ENCODE assay signal across 8 mouse cellular contexts in the genomic region with DNA sequence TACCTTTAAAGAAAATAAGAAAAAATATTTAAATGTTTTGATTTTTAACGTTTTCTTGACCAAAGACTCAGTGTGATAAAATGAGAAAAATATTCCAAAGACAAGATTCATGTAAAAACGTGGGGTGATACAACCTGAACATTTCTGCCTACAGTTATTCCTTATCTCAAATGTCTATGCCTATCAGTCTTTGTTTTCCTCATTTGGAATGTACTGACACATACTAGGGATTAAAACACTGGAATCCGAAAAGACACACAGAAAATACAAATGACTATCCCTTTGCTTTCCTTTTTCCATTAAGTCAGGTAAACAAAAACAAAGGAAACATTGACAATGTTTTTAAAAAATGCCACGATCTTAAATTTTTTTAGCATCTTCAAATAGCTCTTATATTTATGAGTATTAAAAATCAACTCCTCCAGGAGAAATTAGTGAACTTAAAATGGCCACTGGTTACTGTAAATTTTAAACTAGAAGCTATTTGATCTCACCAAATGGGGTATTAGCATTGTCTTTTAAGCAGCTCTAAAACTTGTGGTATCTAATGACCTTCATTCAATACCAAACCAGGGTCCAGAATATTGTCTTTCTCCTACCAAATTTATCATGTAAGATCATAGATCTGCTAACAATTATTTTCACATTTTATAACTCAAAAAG. TPM values are rescaled to one million over a fixed set of nuclear protein-coding genes. Genes with fewer than 3 reads are reported as not detected.
A peak's percentile ranks its signal among the peaks of the same experiment; 100 is the strongest.
DNase-seq lines count a peak whose midpoint lies in the region; ATAC-seq lines count a peak whose summit lies in the region.
"Had no signal": no experiment of that assay in that cellular context is flagged by ENCODE, and none has a peak within 500 bp of the region (broad histone marks: within the 10 kb centered on the region; RNA-seq: fewer than 3 reads in every experiment).

No protein-coding gene starts in this region.

- 2% methylated on average over 4 of the region's 4 CpGs for WGBS in lung, embryonic 16.5 days
- WGBS in forebrain, embryonic 10.5 days, result 39% methylated on average over 4 of the region's 4 CpGs
- 15% methylated on average over 4 of the region's 4 CpGs for WGBS in limb, embryonic 13.5 days
- WGBS in stomach, embryonic 16.5 days, result under 1% methylated on average over 4 of the region's 4 CpGs

- peaks cover 11% of the 10 kb centered on the region for H3K4me1 ChIP-seq in lung, embryonic 16.5 days (replicated peaks; ENCODE audit: control insufficient read depth, insufficient read depth, low read length)
- H3K4me1 ChIP-seq in forebrain, embryonic 10.5 days, result peaks cover 39% of the 10 kb centered on the region
- H3K4me1 ChIP-seq in limb, embryonic 13.5 days, result peaks cover 23% of the 10 kb centered on the region
- peaks cover 18% of the 10 kb centered on the region for H3K4me1 ChIP-seq in stomach, embryonic 16.5 days (ENCODE audit: control insufficient read depth, insufficient read depth, low read length)

- no peaks in the 10 kb centered on the region for H3K9me3 ChIP-seq in lung, embryonic 16.5 days (ENCODE audit: control insufficient read depth, low read length)
- H3K9me3 ChIP-seq in forebrain, embryonic 10.5 days, result no peaks in the 10 kb centered on the region
- H3K9me3 ChIP-seq in limb, embryonic 13.5 days, result no peaks in the 10 kb centered on the region
- H3K9me3 ChIP-seq in stomach, embryonic 16.5 days (replicated peaks; ENCODE audit: control insufficient read depth, low read length), result no peaks in the 10 kb centered on the region

- H3K4me2 ChIP-seq in lung, embryonic 16.5 days (ENCODE audit: low read depth, low read length), result peak overlapping the region; percentile 41; the same call in 1 of the 2 replicates
- peak overlapping the region; percentile 57 for H3K4me2 ChIP-seq in limb, embryonic 13.5 days (replicated peaks)
- H3K4me2 ChIP-seq in stomach, embryonic 16.5 days (ENCODE audit: low read depth, low read length), result peak overlapping the region; percentile 48

- DNase-seq in lung, postnatal 25 days (ENCODE audit: low spot score), result no peak
- no peak for DNase-seq in forebrain, embryonic 10.5 days (ENCODE audit: extremely low spot score, low spot score)
- DNase-seq in layer of hippocampus, postnatal 14 days (ENCODE audit: low spot score in 2 of 2), result no peak
- no peak for DNase-seq in cerebellum, postnatal 25 days
- DNase-seq: adrenal gland, postnatal 25 days had no signal

- H3K9ac ChIP-seq in lung, embryonic 16.5 days (ENCODE audit: low read length), result no peak overlapping the region
- H3K9ac ChIP-seq in limb, embryonic 13.5 days, result peak overlapping the region; percentile 100
- H3K9ac ChIP-seq in stomach, embryonic 16.5 days (ENCODE audit: low read length), result no peak overlapping the region

- no peaks in the 10 kb centered on the region for H3K27me3 ChIP-seq in lung, embryonic 16.5 days (ENCODE audit: control insufficient read depth, insufficient read depth, low read depth, low read length)
- no peaks in the 10 kb centered on the region for H3K27me3 ChIP-seq in forebrain, embryonic 10.5 days (ENCODE audit: poor library complexity, severe bottlenecking)
- H3K27me3 ChIP-seq in limb, embryonic 13.5 days, result no peaks in the 10 kb centered on the region
- H3K27me3 ChIP-seq in stomach, embryonic 16.5 days (ENCODE audit: control insufficient read depth, insufficient read depth, low read length), result no peaks in the 10 kb centered on the region

- H3K27ac ChIP-seq in lung, embryonic 16.5 days (ENCODE audit: low read length), result no peak overlapping the region
- peak overlapping the region; percentile 98 for H3K27ac ChIP-seq in forebrain, embryonic 10.5 days
- no peak overlapping the region for H3K27ac ChIP-seq in limb, embryonic 13.5 days
- H3K27ac ChIP-seq in stomach, embryonic 16.5 days (ENCODE audit: low read length), result no peak overlapping the region

- ATAC-seq in lung, embryonic 16.5 days (ENCODE audit: low read depth), result no peak
- no peak for ATAC-seq in limb, embryonic 13.5 days (ENCODE audit: low FRiP score, low read depth)
- no peak for ATAC-seq in stomach, embryonic 16.5 days (ENCODE audit: insufficient read depth, low FRiP score)

- H3K36me3 ChIP-seq in lung, embryonic 16.5 days (ENCODE audit: control insufficient read depth, insufficient read depth, low read length), result no peaks in the 10 kb centered on the region
- peaks cover 44% of the 10 kb centered on the region for H3K36me3 ChIP-seq in forebrain, embryonic 10.5 days (replicated peaks)
- peaks cover 3% of the 10 kb centered on the region; the same call in 1 of the 2 replicates for H3K36me3 ChIP-seq in limb, embryonic 13.5 days
- no peaks in the 10 kb centered on the region for H3K36me3 ChIP-seq in stomach, embryonic 16.5 days (ENCODE audit: control insufficient read depth, insufficient read depth, low read length)

- peak overlapping the region; percentile 21; the same call in 1 of the 2 replicates for H3K4me3 ChIP-seq in lung, embryonic 16.5 days (ENCODE audit: low read length)
- peak overlapping the region; percentile 99 for H3K4me3 ChIP-seq in forebrain, embryonic 10.5 days
- H3K4me3 ChIP-seq in limb, embryonic 13.5 days, result peak overlapping the region; percentile 100
- H3K4me3 ChIP-seq in stomach, embryonic 16.5 days (replicated peaks; ENCODE audit: low read length), result peak overlapping the region; percentile 87

RNA-seq across cellular contexts. Expression of gene Chd2, which starts 14.4 kb away (rescaled TPM):
- polyA plus RNA-seq in lung, embryonic 16.5 days (2015; fragmentation: Nextera tagmentation; extraction: Ambion mirVana), result 53.7 and 58.9 TPM in 2 replicates
- polyA plus RNA-seq in forebrain, embryonic 10.5 days (2016; fragmentation: Nextera tagmentation; extraction: Ambion mirVana), result 45.1 and 45.7 TPM in 2 replicates
- polyA plus RNA-seq in limb, embryonic 13.5 days (2015; fragmentation: Nextera tagmentation; extraction: Ambion mirVana), result 62.5 and 66.3 TPM in 2 replicates
- 35.8 and 44.5 TPM in 2 replicates for polyA plus RNA-seq in stomach, embryonic 16.5 days (2015; fragmentation: Nextera tagmentation; extraction: Ambion mirVana)
- 10 to 100 TPM; 47.2 to 49.8 TPM for total RNA-seq in layer of hippocampus, postnatal 14 days (2021)

Comparison
In these comparisons a context has a peak if more than half of its experiments do, and no peak if none do; other contexts are left out.
1. H3K4me3 ChIP-seq: peak in every context shown above with its lines; median percentile 100 in limb, embryonic 13.5 days; 99 in forebrain, embryonic 10.5 days; 87 in stomach, embryonic 16.5 days; 21 in lung, embryonic 16.5 days.